Mouse (Mus musculus): ENCODE measurements around the gene Zfp518a.

Gene Zfp518a

GRCm38 (mm10) chr19:40894519-40895392 lies at the start of gene Zfp518a:
Gene Zfp518a, plus strand, starts transcription at chr19:40894705.
- peak; percentile 94 for DNase-seq

- no peak for DNase-seq
Observed at GRCm38 (mm10) chr19:40844731-40845130, 49.8 kb upstream of the Zfp518a start.

- no peak for DNase-seq
Observed at GRCm38 (mm10) chr19:40849391-40849790, 45.1 kb upstream of the Zfp518a start.

- no peak for DNase-seq
Observed at GRCm38 (mm10) chr19:40859555-40859954, 35.0 kb upstream of the Zfp518a start.

- no peak for DNase-seq
Observed at GRCm38 (mm10) chr19:40868284-40868683, 26.2 kb upstream of the Zfp518a start.

GRCm38 (mm10) chr19:40869425-40870105 lies 24.9 kb upstream of the Zfp518a start:
- no peak for DNase-seq

- DNase-seq, result peak; percentile 94
Observed at GRCm38 (mm10) chr19:40872955-40873665, 21.4 kb upstream of the Zfp518a start.

GRCm38 (mm10) chr19:40881700-40882099 lies 12.8 kb upstream of the Zfp518a start:
- no peak for DNase-seq

GRCm38 (mm10) chr19:40888887-40889286 lies 5.6 kb upstream of the Zfp518a start:
- no peak for DNase-seq

- DNase-seq, result no peak
Observed at GRCm38 (mm10) chr19:40894071-40894506, 416 bp upstream of the Zfp518a start.

- no peak for DNase-seq
Observed at GRCm38 (mm10) chr19:40895393-40895703, 843 bp downstream of the Zfp518a start.

- DNase-seq, result no peak
Observed at GRCm38 (mm10) chr19:40931581-40932369, 37.3 kb downstream of the Zfp518a start.

GRCm38 (mm10) chr19:40935376-40935775 lies 40.9 kb downstream of the Zfp518a start:
- no peak for DNase-seq

GRCm38 (mm10) chr19:40936038-40936437 lies 41.5 kb downstream of the Zfp518a start:
- DNase-seq, result no peak

GRCm38 (mm10) chr19:40943552-40943951 lies 49.0 kb downstream of the Zfp518a start:
- no peak for DNase-seq

- no peak for DNase-seq
Observed at GRCm38 (mm10) chr19:40946937-40947577, 52.6 kb downstream of the Zfp518a start.

GRCm38 (mm10) chr19:40958981-40959380 lies 64.5 kb downstream of the Zfp518a start:
- no peak for DNase-seq

- peak; percentile 68 for DNase-seq
Observed at GRCm38 (mm10) chr19:40962988-40963387, 68.5 kb downstream of the Zfp518a start.

- no peak for DNase-seq
Observed at GRCm38 (mm10) chr19:40964367-40964891, 69.9 kb downstream of the Zfp518a start.

GRCm38 (mm10) chr19:40964936-40965850 lies 70.7 kb downstream of the Zfp518a start:
- DNase-seq, result no peak

All from kidney, postnatal 10 days (tissue).